Mouse (Mus musculus) thymus, adult 2 months (tissue): Measurements from ENCODE around the gene Tmem216. TPM values are rescaled to one million over a fixed set of nuclear protein-coding genes. Genes with fewer than 3 reads are reported as not detected.

Experiments
- DNase-seq: peaks from one replicate; pipeline ENCODE4 v3.0.0; 2021
- H3K27ac ChIP-seq: fragments of 200-500 bp; 2 replicates; pipeline ENCODE4 v1.5.1; 2012; ENCODE audit warnings: low read length, control low read depth; ENCODE audit not compliant: control insufficient read depth, insufficient read depth
- H3K27me3 ChIP-seq: fragments of 200-500 bp; 2 replicates; pipeline ENCODE4 v1.6.1; 2012; ENCODE audit warnings: mild to moderate bottlenecking, low read length, moderate library complexity, mixed read lengths; ENCODE audit not compliant: control insufficient read depth, insufficient read depth
- H3K36me3 ChIP-seq: fragments of 200-500 bp; 2 replicates; pipeline ENCODE4 v1.6.1; 2012; ENCODE audit warnings: mild to moderate bottlenecking, low read length, moderate library complexity; ENCODE audit not compliant: control insufficient read depth, insufficient read depth
- H3K4me1 ChIP-seq: fragments of 200-500 bp; replicated peaks from 2 replicates; pipeline ENCODE4 v1.6.1; 2012; ENCODE audit warnings: low read length; ENCODE audit not compliant: control insufficient read depth, insufficient read depth
- H3K4me3 ChIP-seq: fragments of 200-500 bp; 2 replicates; pipeline ENCODE4 v1.5.1; 2012; ENCODE audit warnings: mild to moderate bottlenecking, low read length, control low read depth, moderate library complexity; ENCODE audit not compliant: control insufficient read depth, insufficient read depth
- CTCF ChIP-seq: fragments of 200-500 bp; IDR thresholded peaks from 2 replicates; pipeline ENCODE4 v1.5.1; 2012; ENCODE audit warnings: mild to moderate bottlenecking, control low read depth, low read length, moderate library complexity, borderline replicate concordance; ENCODE audit not compliant: control insufficient read depth, poor library complexity, insufficient read depth; ENCODE audit errors: extremely low read depth
- POLR2A ChIP-seq: fragments of 200-500 bp; IDR thresholded peaks from 2 replicates; pipeline ENCODE4 v1.6.1; 2012; ENCODE audit warnings: mild to moderate bottlenecking, low read length, control low read depth, moderate library complexity; ENCODE audit not compliant: control insufficient read depth, poor library complexity, insufficient read depth; ENCODE audit errors: extremely low read depth
- WGBS: fragments of 180-500 bp; shearing (Covaris S2); methylation state at CpG from one replicate; pipeline ENCODE4 v1.1.7; 2018; 5-methylcytosine and 5-hydroxymethylcytosine counted together
- polyA plus RNA-seq: library from polyadenylated mRNA; depleted of rRNA; stranded (reverse); fragments of >200 nt; gene quantifications from 2 replicates; pipeline ENCODE4 v1.2.3, GENCODE M21; 2012

Gene Tmem216
- polyA plus RNA-seq, 1 experiment, result 22.2 TPM

DNA sequence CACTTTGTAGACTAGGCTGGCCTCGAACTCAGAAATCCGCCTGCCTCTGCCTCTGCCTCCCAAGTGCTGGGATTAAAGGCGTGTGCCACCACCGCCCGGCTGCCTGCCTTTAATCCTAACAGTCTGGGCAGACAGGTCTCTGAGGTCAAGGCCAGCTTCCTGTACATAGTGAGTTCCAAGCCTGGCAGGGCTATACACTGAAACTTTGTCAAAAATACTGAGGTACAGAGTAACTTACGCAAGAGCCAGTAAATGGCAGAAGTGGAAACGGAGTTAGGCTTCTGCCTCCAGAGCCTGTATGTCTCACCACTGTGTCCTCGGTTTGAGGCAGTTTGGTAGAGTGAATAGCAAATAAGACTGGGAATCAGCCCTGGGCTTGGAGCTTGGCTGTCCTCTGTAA, 31.2 kb upstream of the Tmem216 start:
- no peaks in the 10 kb centered on the region for H3K27me3 ChIP-seq
- no peak overlapping the region for H3K4me3 ChIP-seq
- no peak for TF ChIP-seq POLR2A
- WGBS, result 95% methylated on average over 8 of the region's 8 CpGs
- DNase-seq, result no peak
- H3K27ac ChIP-seq, result no peak overlapping the region
- H3K36me3 ChIP-seq, result peaks cover 4% of the 10 kb centered on the region
- H3K4me1 ChIP-seq, result peaks cover 4% of the 10 kb centered on the region; the same call in 1 of the 2 replicates

DNA sequence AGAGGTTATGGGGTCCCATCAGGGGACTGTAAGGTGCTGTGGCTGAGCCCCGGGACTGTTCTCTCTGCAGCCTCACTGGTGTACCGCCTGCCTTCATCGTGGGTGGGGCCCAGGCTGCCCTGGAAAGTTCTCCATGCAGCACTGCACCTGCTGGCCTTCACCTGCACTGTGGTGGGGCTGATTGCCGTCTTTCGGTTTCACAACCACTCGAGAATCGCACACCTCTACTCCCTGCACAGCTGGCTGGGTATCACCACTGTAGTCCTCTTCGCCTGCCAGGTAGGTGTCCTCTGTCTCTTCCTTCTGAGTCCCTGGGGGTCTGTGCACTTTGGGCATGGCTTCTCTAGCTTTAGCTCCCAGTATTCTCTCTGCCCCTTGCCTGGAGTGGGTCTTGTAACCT, 29.1 kb upstream of the Tmem216 start:
- no peak for DNase-seq
- Histone ChIP-seq H3K4me1 (peaks cover 8% of the 10 kb centered on the region; the same call in 1 of the 2 replicates), H3K27ac (no peak overlapping the region), H3K4me3 (no peak overlapping the region), H3K27me3 (no peaks in the 10 kb centered on the region), H3K36me3 (no peaks in the 10 kb centered on the region)
- WGBS, result 74% methylated on average over 8 of the region's 8 CpGs
- TF ChIP-seq POLR2A (no peak), CTCF (no peak)

DNA sequence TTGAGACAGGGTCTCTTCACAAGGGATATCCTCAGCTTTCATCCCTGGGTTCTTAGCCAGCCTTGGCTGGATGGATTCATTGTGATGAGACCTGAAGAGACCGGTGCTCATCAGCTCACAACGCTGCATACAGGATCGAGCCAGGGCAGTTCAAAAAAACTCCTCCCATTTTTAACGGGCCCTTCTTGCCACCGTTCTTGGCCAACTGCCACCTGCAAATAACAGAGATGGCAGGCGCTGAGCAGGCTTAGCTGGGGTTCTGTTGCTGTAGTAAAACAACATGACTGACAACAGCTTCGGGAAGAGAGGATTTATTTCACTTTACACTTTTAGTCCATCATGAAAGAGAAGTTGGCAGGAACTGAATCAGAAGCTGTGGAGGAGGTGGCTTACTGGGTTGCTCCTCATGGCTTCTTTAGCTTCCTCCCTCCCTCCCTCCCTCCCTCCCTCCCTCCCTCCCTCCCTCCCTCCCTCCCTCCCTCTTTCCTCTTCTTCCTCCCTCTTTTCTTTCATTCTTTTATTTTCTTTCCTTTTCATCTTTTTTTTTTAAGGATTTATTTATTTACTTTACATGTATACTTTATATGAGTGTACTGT, 27.6 kb upstream of the Tmem216 start:
- TF ChIP-seq CTCF (no peak), POLR2A (no peak)
- 11% methylated on average over 7 of the region's 7 CpGs for WGBS
- Histone ChIP-seq H3K4me1 (peaks cover 8% of the 10 kb centered on the region), H3K27me3 (no peaks in the 10 kb centered on the region), H3K4me3 (no peak overlapping the region), H3K36me3 (no peaks in the 10 kb centered on the region), H3K27ac (no peak overlapping the region)
- no peak for DNase-seq

DNA sequence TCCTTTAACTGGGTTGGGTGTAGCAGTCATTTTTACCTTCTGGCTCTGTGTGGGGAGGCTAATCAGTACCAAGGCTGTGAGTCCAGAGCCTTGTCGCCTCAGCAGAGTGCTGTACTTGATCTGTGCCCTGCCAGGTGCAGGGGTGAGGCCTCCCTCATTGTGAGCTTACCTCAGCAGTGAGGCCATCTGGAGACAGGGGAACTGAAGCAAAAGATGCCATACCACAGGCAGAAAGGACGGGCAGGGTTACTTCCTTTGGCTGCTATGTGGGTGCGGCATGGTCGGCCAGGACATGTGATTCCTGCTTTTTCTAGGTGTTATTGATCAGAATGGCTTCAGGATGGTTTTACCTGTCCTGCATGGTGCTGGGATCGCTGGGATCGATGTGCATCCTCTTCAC, 25.9 kb upstream of the Tmem216 start:
- peaks cover 13% of the 10 kb centered on the region for H3K4me1 ChIP-seq
- no peaks in the 10 kb centered on the region for H3K36me3 ChIP-seq
- DNase-seq, result no peak
- no peaks in the 10 kb centered on the region for H3K27me3 ChIP-seq
- WGBS, result 49% methylated on average over 6 of the region's 6 CpGs
- H3K4me3 ChIP-seq, result no peak overlapping the region
- H3K27ac ChIP-seq, result no peak overlapping the region
- TF ChIP-seq CTCF (no peak), POLR2A (no peak)

DNA sequence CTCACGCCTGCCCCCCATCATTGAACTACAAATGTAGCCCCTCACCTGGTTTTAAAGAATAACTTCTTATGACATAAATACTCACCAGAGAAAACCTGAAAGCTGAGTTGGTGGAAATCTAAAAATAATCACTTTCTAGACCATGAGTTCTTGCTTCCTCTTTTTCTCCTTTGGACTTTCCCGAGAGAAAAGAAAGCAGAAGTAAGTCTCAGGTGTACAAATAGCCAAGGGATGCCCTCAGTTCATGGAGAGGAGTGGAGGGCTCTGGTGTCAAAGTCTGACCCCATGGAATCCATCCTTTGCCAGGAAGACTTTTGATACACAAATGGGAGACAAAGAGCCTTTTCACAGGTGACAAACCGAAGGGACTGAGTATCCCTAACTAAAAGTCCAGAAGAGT, 24.7 kb upstream of the Tmem216 start:
- no peaks in the 10 kb centered on the region for H3K27me3 ChIP-seq
- no peaks in the 10 kb centered on the region for H3K36me3 ChIP-seq
- 53% methylated on average over 3 of the region's 3 CpGs for WGBS
- H3K27ac ChIP-seq, result no peak overlapping the region
- TF ChIP-seq POLR2A (no peak), CTCF (no peak)
- no peak overlapping the region for H3K4me3 ChIP-seq
- no peak for DNase-seq
- H3K4me1 ChIP-seq, result peaks cover 13% of the 10 kb centered on the region

DNA sequence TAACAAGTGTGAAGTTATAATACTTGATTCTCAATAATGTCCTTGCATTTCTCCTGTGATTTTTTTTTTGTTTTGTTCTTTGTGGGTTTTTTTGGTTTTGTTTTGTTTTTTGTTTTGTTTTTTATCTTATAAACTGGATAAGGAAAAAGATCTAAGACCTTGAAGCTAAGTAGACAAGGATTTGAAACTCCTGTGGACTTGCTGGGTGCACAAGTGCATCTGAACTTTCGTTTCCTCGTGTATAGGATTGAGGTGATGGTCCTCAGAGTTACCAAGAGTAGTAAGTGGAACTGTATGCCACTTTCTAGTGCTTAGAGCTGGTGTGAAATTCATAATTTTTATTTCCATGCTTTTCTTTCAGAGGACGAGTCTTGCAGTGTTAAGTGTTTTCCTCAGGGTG, 24.1 kb upstream of the Tmem216 start:
- DNase-seq, result no peak
- H3K4me3 ChIP-seq, result no peak overlapping the region
- TF ChIP-seq POLR2A, result no peak
- no peak for TF ChIP-seq CTCF
- no peak overlapping the region for H3K27ac ChIP-seq
- no peaks in the 10 kb centered on the region for H3K36me3 ChIP-seq
- H3K4me1 ChIP-seq, result peaks cover 13% of the 10 kb centered on the region
- WGBS, result 68% methylated on average over 3 of the region's 3 CpGs
- no peaks in the 10 kb centered on the region for H3K27me3 ChIP-seq
